In the genomic region with DNA sequence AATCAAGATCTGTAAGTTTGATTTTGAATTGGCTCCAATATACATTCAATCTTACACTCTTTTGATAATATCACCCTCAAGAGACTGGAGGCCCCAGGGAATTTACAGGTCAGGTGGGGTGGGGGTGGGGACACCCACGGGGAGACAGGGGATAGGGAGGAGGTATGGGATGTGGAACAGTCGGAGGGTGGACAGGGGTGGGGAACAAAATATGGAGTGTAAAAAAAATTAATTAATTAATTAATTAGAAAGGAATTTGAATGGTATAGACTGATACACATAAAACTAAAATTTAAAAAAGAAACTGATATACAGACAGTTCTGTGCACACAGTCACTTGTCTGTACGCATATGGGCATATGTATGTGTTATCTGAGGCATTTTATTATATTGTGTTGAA, we compare ENCODE assay signal across 19 mouse cellular contexts.
"Had no signal": no experiment of that assay in that cellular context is flagged by ENCODE, and none has a peak within 500 bp of the region (broad histone marks: within the 10 kb centered on the region; RNA-seq: fewer than 3 reads in every experiment).

No protein-coding gene starts in this region.

- H3K4me2 ChIP-seq: liver, embryonic 13.5 days; liver, embryonic 15.5 days; lung, embryonic 15.5 days; midbrain, embryonic 11.5 days; midbrain, embryonic 15.5 days; neural tube, embryonic 12.5 days; stomach, embryonic 15.5 days had no signal

- DNase-seq: liver, embryonic 13.5 days; liver, postnatal 0 days; lung, adult 2 months; lung, postnatal 14 days; lung, postnatal 36 days; right cerebral cortex, postnatal 14 days; thymus, adult 2 months; thymus, postnatal 25 days; thymus, postnatal 4 days had no signal

- H3K27ac ChIP-seq: liver, embryonic 13.5 days; liver, embryonic 15.5 days; lung, embryonic 15.5 days; macrophage; midbrain, embryonic 15.5 days; neural tube, embryonic 12.5 days; stomach, embryonic 15.5 days; stomach, postnatal 0 days had no signal

- H3K4me3 ChIP-seq: liver, embryonic 13.5 days; liver, embryonic 15.5 days; lung, embryonic 15.5 days; megakaryocyte, embryonic 14.5 days; midbrain, embryonic 15.5 days; neural tube, embryonic 12.5 days; stomach, embryonic 15.5 days had no signal

- H3K36me3 ChIP-seq: liver, embryonic 13.5 days; liver, embryonic 15.5 days; lung, embryonic 15.5 days; midbrain, embryonic 15.5 days; neural tube, embryonic 12.5 days; stomach, embryonic 15.5 days had no signal

- H3K4me1 ChIP-seq: liver, embryonic 13.5 days; liver, embryonic 15.5 days; lung, embryonic 15.5 days; megakaryocyte, embryonic 14.5 days; midbrain, embryonic 15.5 days; neural tube, embryonic 12.5 days; stomach, embryonic 15.5 days had no signal

- ATAC-seq: liver, postnatal 0 days; lung, postnatal 0 days; midbrain, embryonic 15.5 days had no signal

- H3K27me3 ChIP-seq: liver, embryonic 13.5 days; liver, embryonic 15.5 days; lung, embryonic 15.5 days; megakaryocyte, embryonic 14.5 days; midbrain, embryonic 15.5 days; neural tube, embryonic 12.5 days; stomach, embryonic 15.5 days had no signal

- H3K9me3 ChIP-seq: liver, embryonic 13.5 days; liver, embryonic 15.5 days; lung, embryonic 15.5 days; megakaryocyte, embryonic 14.5 days; midbrain, embryonic 15.5 days; neural tube, embryonic 12.5 days; stomach, embryonic 15.5 days had no signal

- H3K9ac ChIP-seq: liver, embryonic 13.5 days; liver, embryonic 15.5 days; liver, postnatal 0 days; lung, embryonic 15.5 days; midbrain, embryonic 15.5 days; neural tube, embryonic 12.5 days; stomach, embryonic 15.5 days had no signal
